Mouse (Mus musculus) liver, embryonic 14.5 days (tissue): ENCODE results near the gene Zmym4.
A peak's percentile ranks its signal among the peaks of the same experiment; 100 is the strongest.

Experiments used
- CTCF ChIP-seq: IDR thresholded peaks from 2 replicates; pipeline ENCODE4 v1.5.1; 2016; ENCODE audit warnings: antibody characterized with exemption, low read depth, control low read depth
- EP300 ChIP-seq: IDR thresholded peaks from 2 replicates; pipeline ENCODE4 v1.6.1; 2016; ENCODE audit warnings: antibody characterized with exemption, low read depth

DNA sequence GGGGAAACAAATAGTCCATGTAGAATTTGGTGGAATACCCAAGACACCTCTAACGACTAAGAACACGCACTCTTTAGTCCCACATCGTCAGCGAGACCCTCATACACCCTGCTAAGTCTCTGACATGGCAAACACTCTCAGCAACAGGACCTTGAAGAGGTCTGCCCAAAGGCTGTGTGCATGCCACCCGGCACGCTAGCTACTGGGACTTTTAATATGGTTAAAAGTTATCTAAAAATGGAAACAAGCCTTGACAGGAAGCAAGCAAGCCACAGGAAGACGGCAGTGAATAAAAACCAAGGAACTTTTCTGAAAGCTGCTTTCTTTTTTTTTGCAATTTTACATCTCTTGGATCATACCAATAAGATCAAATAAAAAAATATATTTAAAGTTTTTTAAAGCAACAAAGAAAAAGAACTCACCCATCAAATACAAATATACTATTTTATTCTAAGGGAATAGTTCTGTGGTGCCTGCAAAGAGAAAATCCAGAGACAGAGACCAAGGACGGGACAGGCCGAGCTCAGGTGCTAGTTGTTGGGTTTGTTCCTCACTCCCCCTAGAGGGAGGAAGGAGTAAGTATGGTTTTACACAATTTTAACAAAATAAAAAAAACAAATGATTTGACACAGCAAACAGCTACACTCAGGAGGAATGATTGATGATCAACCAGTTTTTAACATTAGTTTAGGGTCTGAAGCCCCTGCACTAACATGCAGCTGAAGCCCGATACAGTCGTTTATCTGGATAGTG, 106.2 kb downstream of the Zmym4 start:
- TF ChIP-seq CTCF (peak; percentile 35; the same call in 1 of the 2 replicates), EP300 (no peak)
